Mouse (Mus musculus): ENCODE data around the gene Pank4. TPM values are rescaled to one million over a fixed set of nuclear protein-coding genes. Genes with fewer than 3 reads are reported as not detected.
A peak's percentile ranks its signal among the peaks of the same experiment; 100 is the strongest.

The Pank4 gene
- polyA plus RNA-seq, 1 experiment from 2014 or later = 40.6 TPM

DNA sequence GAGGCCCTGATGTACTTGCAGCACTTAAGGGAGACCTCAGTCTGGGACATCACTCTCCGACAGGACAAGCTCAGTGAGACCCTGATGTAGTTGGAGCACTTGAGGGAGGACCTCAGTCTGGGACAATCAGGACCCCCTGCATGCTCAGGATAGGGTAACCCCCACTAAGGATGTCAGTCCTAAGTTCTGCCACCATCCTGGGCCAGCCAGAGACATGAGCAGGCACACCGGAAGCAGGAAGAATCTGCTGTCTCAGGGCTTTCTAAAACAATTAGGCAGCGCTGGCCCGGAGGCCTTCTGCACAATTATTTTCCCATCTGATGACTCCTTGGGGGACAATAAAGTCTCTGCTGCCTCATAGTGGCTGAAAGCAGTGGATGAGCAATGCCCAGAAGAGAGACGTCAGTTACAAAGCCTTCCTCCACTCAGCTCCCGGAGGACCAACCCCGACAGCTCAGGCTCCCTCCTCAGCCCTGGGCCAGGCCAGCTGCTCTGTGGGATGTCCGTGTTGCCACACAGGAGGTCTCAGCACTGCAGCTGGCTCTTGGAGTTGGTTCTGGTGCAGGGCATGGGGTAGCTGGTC is 32.7 kb downstream of the Pank4 start:
- no peak for ATAC-seq (ENCODE audit: insufficient read depth, low FRiP score)
- 52% methylated on average over 8 of the region's 8 CpGs for WGBS
- H3K27me3 ChIP-seq (ENCODE audit: control insufficient read depth, insufficient read depth, low read length) = no peaks in the 10 kb centered on the region

GRCm38 (mm10) chr4:154999379-154999778 is 35.5 kb downstream of the Pank4 start:
- no peaks in the 10 kb centered on the region for H3K27me3 ChIP-seq (ENCODE audit: control insufficient read depth, insufficient read depth, low read length)
- H3K4me2 ChIP-seq (ENCODE audit: low read depth, low read length) = no peak overlapping the region
- H3K4me1 ChIP-seq (ENCODE audit: control insufficient read depth, insufficient read depth, low read length) = no peaks in the 10 kb centered on the region
- no peak overlapping the region for H3K9ac ChIP-seq (ENCODE audit: low read length)
- H3K4me3 ChIP-seq (replicated peaks; ENCODE audit: low read length) = no peak overlapping the region
- no peak overlapping the region for H3K27ac ChIP-seq (ENCODE audit: low read length)
- H3K9me3 ChIP-seq (replicated peaks; ENCODE audit: control insufficient read depth, low read length) = no peaks in the 10 kb centered on the region
- ATAC-seq (ENCODE audit: insufficient read depth, low FRiP score) = no peak
- 70% methylated on average over 5 of the region's 5 CpGs for WGBS
- no peaks in the 10 kb centered on the region for H3K36me3 ChIP-seq (ENCODE audit: control insufficient read depth, insufficient read depth, low read length)

More for the DNA sequence above, 32.7 kb downstream of the Pank4 start:
- no peak overlapping the region for H3K9ac ChIP-seq (ENCODE audit: low read length)
- no peak overlapping the region for H3K4me3 ChIP-seq (replicated peaks; ENCODE audit: low read length)
- no peaks in the 10 kb centered on the region for H3K4me1 ChIP-seq (ENCODE audit: control insufficient read depth, insufficient read depth, low read length)
- no peak overlapping the region for H3K27ac ChIP-seq (ENCODE audit: low read length)
- H3K9me3 ChIP-seq (replicated peaks; ENCODE audit: control insufficient read depth, low read length) = no peaks in the 10 kb centered on the region
- no peak overlapping the region for H3K4me2 ChIP-seq (ENCODE audit: low read depth, low read length)
- no peaks in the 10 kb centered on the region for H3K36me3 ChIP-seq (ENCODE audit: control insufficient read depth, insufficient read depth, low read length)

DNA sequence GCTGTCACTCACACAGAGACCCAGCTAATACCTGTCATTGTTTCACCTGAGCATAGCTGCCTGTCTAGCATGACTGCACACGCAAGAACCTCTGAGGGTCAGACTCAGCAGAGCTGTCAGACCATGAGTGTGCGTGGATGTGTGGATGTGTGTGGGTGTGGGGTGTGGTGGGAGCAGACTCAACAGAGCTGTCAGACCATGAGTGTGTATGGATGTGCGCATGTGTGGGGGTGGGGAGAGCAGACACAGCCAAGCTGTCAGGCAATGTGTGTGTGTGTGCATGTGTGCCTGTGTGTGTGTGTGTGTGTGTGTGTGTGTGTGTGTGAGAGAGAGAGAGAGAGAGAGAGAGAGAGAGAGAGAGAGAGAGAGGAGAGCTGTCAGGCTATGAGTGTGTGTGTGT is 41.4 kb downstream of the Pank4 start:
- no peaks in the 10 kb centered on the region for H3K4me1 ChIP-seq (ENCODE audit: control insufficient read depth, insufficient read depth, low read length)
- no peak overlapping the region for H3K4me2 ChIP-seq (ENCODE audit: low read depth, low read length)
- WGBS = 77% methylated on average over 3 of the region's 3 CpGs
- no peaks in the 10 kb centered on the region for H3K9me3 ChIP-seq (replicated peaks; ENCODE audit: control insufficient read depth, low read length)
- ATAC-seq (ENCODE audit: insufficient read depth, low FRiP score) = no peak
- H3K4me3 ChIP-seq (replicated peaks; ENCODE audit: low read length) = no peak overlapping the region
- H3K27ac ChIP-seq (ENCODE audit: low read length) = no peak overlapping the region
- no peaks in the 10 kb centered on the region for H3K27me3 ChIP-seq (ENCODE audit: control insufficient read depth, insufficient read depth, low read length)
- H3K36me3 ChIP-seq (ENCODE audit: control insufficient read depth, insufficient read depth, low read length) = no peaks in the 10 kb centered on the region
- no peak overlapping the region for H3K9ac ChIP-seq (ENCODE audit: low read length)

DNA sequence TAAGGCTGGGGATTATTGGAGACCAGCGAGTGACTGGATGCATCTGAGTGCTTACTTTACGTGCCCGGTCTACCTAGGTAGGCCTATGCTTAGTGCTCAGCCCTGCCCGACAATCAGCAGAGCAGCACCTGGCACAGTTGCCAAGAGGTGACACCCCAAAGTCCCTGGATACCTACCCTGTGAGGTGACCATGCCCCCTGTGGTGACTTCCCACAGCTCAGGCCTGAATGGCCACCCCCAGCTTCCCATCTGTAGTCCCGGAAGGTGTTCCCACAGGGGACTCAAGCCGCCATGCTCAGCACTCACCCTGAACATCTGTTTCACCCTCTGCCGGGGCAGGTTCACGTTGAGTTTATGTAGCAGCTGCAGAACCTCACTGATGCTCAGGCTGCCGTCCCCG is 42.4 kb downstream of the Pank4 start:
- ATAC-seq (ENCODE audit: insufficient read depth, low FRiP score) = peak; percentile 12; the same call in 1 of the 2 replicates
- WGBS = 64% methylated on average over 10 of the region's 10 CpGs
- H3K9ac ChIP-seq (ENCODE audit: low read length) = no peak overlapping the region
- no peaks in the 10 kb centered on the region for H3K9me3 ChIP-seq (replicated peaks; ENCODE audit: control insufficient read depth, low read length)
- no peak overlapping the region for H3K4me3 ChIP-seq (replicated peaks; ENCODE audit: low read length)
- H3K36me3 ChIP-seq (ENCODE audit: control insufficient read depth, insufficient read depth, low read length) = no peaks in the 10 kb centered on the region
- no peak overlapping the region for H3K4me2 ChIP-seq (ENCODE audit: low read depth, low read length)
- H3K27me3 ChIP-seq (ENCODE audit: control insufficient read depth, insufficient read depth, low read length) = no peaks in the 10 kb centered on the region
- H3K27ac ChIP-seq (ENCODE audit: low read length) = no peak overlapping the region
- H3K4me1 ChIP-seq (ENCODE audit: control insufficient read depth, insufficient read depth, low read length) = no peaks in the 10 kb centered on the region

DNA sequence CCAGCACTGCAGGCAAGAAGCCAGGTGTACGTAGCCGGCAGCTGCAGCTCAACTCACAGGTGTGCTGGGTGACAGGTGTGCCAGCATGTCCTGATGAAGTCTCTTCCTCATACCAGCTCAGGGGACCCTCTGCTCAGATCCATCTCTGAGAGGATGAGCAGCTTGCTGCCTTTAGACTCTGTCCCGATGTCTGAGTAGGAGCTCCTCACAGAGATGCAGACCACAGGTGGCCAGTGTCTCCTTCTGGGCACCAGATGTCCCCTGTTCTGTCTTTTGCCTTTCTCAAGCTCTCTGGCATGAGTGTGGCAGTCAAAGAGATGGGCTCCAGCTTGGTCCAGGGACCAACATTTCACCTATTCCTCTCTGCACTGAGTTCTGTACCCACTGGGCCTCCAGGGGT is 43.7 kb downstream of the Pank4 start:
- H3K9ac ChIP-seq (ENCODE audit: low read length) = no peak overlapping the region

DNA sequence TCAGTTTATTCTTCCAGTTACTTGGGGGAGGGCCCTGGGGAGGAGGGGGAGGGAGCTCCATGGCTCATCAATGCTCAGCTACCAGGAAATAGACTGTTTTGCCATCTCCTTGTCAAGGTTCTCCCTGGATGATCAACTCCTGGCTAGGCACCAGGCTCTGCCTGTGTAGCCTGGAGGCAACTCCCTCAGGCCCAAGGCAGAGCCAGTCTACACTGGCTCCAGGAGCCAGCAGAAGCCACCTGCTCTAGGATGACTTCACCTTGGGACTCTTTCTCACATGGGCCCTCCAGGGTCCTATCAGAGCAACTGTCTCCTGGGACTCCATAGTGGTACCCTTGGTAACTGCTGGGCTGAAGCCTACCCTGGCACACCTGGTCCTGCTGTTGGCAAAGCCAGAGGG is 44.2 kb downstream of the Pank4 start:
- Histone ChIP-seq H3K27me3 (ENCODE audit: control insufficient read depth, insufficient read depth, low read length) (no peaks in the 10 kb centered on the region), H3K9ac (ENCODE audit: low read length) (no peak overlapping the region), H3K36me3 (ENCODE audit: control insufficient read depth, insufficient read depth, low read length) (no peaks in the 10 kb centered on the region), H3K9me3 (replicated peaks; ENCODE audit: control insufficient read depth, low read length) (no peaks in the 10 kb centered on the region), H3K27ac (ENCODE audit: low read length) (no peak overlapping the region), H3K4me3 (replicated peaks; ENCODE audit: low read length) (no peak overlapping the region), H3K4me2 (ENCODE audit: low read depth, low read length) (no peak overlapping the region), H3K4me1 (ENCODE audit: control insufficient read depth, insufficient read depth, low read length) (no peaks in the 10 kb centered on the region)
- no peak for ATAC-seq (ENCODE audit: insufficient read depth, low FRiP score)

More for the DNA sequence above, 43.7 kb downstream of the Pank4 start:
- Histone ChIP-seq H3K27me3 (ENCODE audit: control insufficient read depth, insufficient read depth, low read length) (no peaks in the 10 kb centered on the region), H3K4me1 (ENCODE audit: control insufficient read depth, insufficient read depth, low read length) (no peaks in the 10 kb centered on the region), H3K27ac (ENCODE audit: low read length) (no peak overlapping the region), H3K4me2 (ENCODE audit: low read depth, low read length) (no peak overlapping the region), H3K9me3 (replicated peaks; ENCODE audit: control insufficient read depth, low read length) (no peaks in the 10 kb centered on the region), H3K36me3 (ENCODE audit: control insufficient read depth, insufficient read depth, low read length) (no peaks in the 10 kb centered on the region), H3K4me3 (replicated peaks; ENCODE audit: low read length) (no peak overlapping the region)
- WGBS = 90% methylated on average over 3 of the region's 3 CpGs
- ATAC-seq (ENCODE audit: insufficient read depth, low FRiP score) = no peak

- no peak overlapping the region for H3K4me3 ChIP-seq (replicated peaks; ENCODE audit: low read length)
- no peaks in the 10 kb centered on the region for H3K27me3 ChIP-seq (ENCODE audit: control insufficient read depth, insufficient read depth, low read length)
- no peak overlapping the region for H3K27ac ChIP-seq (ENCODE audit: low read length)
- WGBS = 79% methylated on average over 3 of the region's 3 CpGs
- no peak overlapping the region for H3K4me2 ChIP-seq (ENCODE audit: low read depth, low read length)
- H3K4me1 ChIP-seq (ENCODE audit: control insufficient read depth, insufficient read depth, low read length) = no peaks in the 10 kb centered on the region
- no peaks in the 10 kb centered on the region for H3K36me3 ChIP-seq (ENCODE audit: control insufficient read depth, insufficient read depth, low read length)
- no peak overlapping the region for H3K9ac ChIP-seq (ENCODE audit: low read length)
- no peaks in the 10 kb centered on the region for H3K9me3 ChIP-seq (replicated peaks; ENCODE audit: control insufficient read depth, low read length)
- ATAC-seq (ENCODE audit: insufficient read depth, low FRiP score) = no peak
These were observed 45.3 kb downstream of the Pank4 start for GRCm38 (mm10) chr4:155009216-155009615.

GRCm38 (mm10) chr4:155010870-155011269 is 46.9 kb downstream of the Pank4 start:
- H3K36me3 ChIP-seq (ENCODE audit: control insufficient read depth, insufficient read depth, low read length) = no peaks in the 10 kb centered on the region
- no peak for ATAC-seq (ENCODE audit: insufficient read depth, low FRiP score)
- 64% methylated on average over 5 of the region's 5 CpGs for WGBS
- H3K4me2 ChIP-seq (ENCODE audit: low read depth, low read length) = no peak overlapping the region
- no peaks in the 10 kb centered on the region for H3K9me3 ChIP-seq (replicated peaks; ENCODE audit: control insufficient read depth, low read length)
- no peak overlapping the region for H3K4me3 ChIP-seq (replicated peaks; ENCODE audit: low read length)
- no peak overlapping the region for H3K9ac ChIP-seq (ENCODE audit: low read length)
- no peaks in the 10 kb centered on the region for H3K27me3 ChIP-seq (ENCODE audit: control insufficient read depth, insufficient read depth, low read length)
- no peak overlapping the region for H3K27ac ChIP-seq (ENCODE audit: low read length)
- no peaks in the 10 kb centered on the region for H3K4me1 ChIP-seq (ENCODE audit: control insufficient read depth, insufficient read depth, low read length)

- no peak for ATAC-seq (ENCODE audit: insufficient read depth, low FRiP score)
- Histone ChIP-seq H3K4me1 (ENCODE audit: control insufficient read depth, insufficient read depth, low read length) (no peaks in the 10 kb centered on the region), H3K9ac (ENCODE audit: low read length) (no peak overlapping the region), H3K9me3 (replicated peaks; ENCODE audit: control insufficient read depth, low read length) (no peaks in the 10 kb centered on the region), H3K4me3 (replicated peaks; ENCODE audit: low read length) (no peak overlapping the region), H3K27ac (ENCODE audit: low read length) (no peak overlapping the region), H3K4me2 (ENCODE audit: low read depth, low read length) (no peak overlapping the region), H3K27me3 (ENCODE audit: control insufficient read depth, insufficient read depth, low read length) (no peaks in the 10 kb centered on the region), H3K36me3 (ENCODE audit: control insufficient read depth, insufficient read depth, low read length) (no peaks in the 10 kb centered on the region)
- 70% methylated on average over 8 of the region's 8 CpGs for WGBS
These were observed 47.5 kb downstream of the Pank4 start for GRCm38 (mm10) chr4:155011312-155012025.

Measured in stomach, embryonic 16.5 days (tissue).